Mouse (Mus musculus) T-helper 17 cell (primary cell): ENCODE measurements at regions not wholly inside any gene's neighbourhood (a gene's known extent, or its start where the extent isn't known, plus 50 kb on each side); places are given as distances from the start of the nearest gene placed in this dataset.

Experiments
- in situ Hi-C, 2 experiments: fragments of 300-600 bp; cut with MboI, MseI; formaldehyde crosslinking; loops; 1 replicate in 1 of 2; 2 replicates in 1 of 2; pipeline ENCODE4 v1.15.1; 2025; ENCODE audit warnings: high pct_unique_total_duplicates in 2 of 2

GRCm38 (mm10) chr14:57224381-57224780 is 91.0 kb upstream of the Gjb6 start:
- in situ Hi-C loops: no loop called here

GRCm38 (mm10) chr14:57220343-57220742 is 86.9 kb upstream of the Gjb6 start:
- in situ Hi-C loops: no loop called here

DNA sequence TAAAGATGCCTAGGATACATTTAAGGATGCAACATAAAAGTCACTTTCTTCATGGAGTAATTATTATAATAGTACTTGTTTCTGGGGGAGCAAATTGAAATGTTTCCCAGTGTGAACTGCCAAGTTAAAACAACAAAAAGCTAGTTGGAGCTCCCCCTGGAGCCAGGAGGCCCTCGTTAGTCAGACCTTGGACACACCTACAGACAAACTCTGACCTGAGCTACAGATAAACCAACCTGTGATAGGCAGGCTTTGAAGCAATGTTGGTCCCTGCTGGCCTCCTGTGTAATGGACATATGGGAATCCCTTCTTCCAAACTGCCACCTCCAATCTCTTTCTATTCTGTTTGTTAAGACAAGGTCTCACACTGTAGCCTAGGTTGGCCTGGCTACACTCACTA is 86.2 kb upstream of the Gjb6 start:
- in situ Hi-C loops: no loop called here

DNA sequence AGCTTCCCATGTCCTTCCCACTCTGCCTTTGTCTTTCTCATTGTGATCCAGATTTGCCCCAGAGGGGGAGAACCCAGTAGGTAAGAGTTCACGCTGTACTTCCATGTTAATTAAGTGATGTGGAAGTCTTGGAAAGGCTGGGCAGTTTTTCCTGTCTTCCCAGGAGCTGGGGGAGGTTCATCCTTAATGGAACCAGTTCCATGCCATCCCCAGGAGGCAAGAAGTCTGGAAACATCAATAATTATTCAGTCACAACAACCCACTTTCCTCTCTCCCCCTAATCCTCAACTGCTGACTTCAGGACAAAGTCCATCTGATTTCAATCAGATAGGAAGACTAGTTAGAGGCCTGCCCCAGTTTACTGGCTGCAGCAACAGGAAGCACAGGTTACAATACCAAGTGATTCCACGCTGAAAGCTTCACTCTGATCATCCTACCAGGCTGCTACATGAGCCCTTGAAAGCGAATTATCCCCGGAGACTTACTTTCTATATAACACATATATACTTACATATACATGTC is 85.7 kb upstream of the Gjb6 start:
- in situ Hi-C loops: no loop called here

DNA sequence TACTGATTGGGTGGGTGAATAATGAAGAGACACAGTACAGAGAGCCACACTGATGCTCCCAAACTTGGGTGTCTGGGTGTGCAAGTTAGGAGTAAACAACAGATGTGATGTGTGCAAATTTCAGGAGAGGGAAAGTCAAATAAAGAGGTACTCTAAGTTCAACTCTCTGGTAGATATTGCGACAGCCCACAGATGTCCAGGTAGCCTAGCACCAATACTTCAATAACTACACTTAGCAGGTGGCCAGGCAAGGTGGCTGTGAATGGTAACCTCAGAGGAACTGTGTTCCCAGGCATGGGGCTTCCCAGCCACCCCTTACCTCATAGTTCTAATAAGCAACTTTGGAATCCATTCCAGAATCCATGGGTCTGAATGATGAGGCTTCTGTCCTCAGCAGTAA is 54.4 kb upstream of the Gjb6 start:
- in situ Hi-C loops: loop anchor here in 1 of 2 experiments (10.0 kb wide), 1 partner anchor 737 kb away; no protein-coding TSS in a partner anchor
